Mouse (Mus musculus): ENCODE data around the gene Crybg2. TPM values are rescaled to one million over a fixed set of nuclear protein-coding genes. Genes with fewer than 3 reads are reported as not detected.

Gene Crybg2
- polyA plus RNA-seq, 1 experiment from 2014 or later, result 4.2 TPM

- Histone ChIP-seq H3K36me3 (ENCODE audit: control insufficient read depth, insufficient read depth, low read length) (peaks cover 5% of the 10 kb centered on the region; the same call in 1 of the 2 replicates), H3K4me1 (replicated peaks; ENCODE audit: control insufficient read depth, insufficient read depth, low read length) (peaks cover 16% of the 10 kb centered on the region), H3K27me3 (ENCODE audit: control insufficient read depth, insufficient read depth, low read depth, low read length) (no peaks in the 10 kb centered on the region), H3K9ac (ENCODE audit: low read length) (peak within 1 kb of the TSS; percentile 90), H3K9me3 (ENCODE audit: control insufficient read depth, low read length) (no peaks in the 10 kb centered on the region), H3K27ac (ENCODE audit: low read length) (peak within 1 kb of the TSS; percentile 96), H3K4me3 (ENCODE audit: low read length) (peak within 1 kb of the TSS; percentile 84), H3K4me2 (ENCODE audit: low read depth, low read length) (peak within 1 kb of the TSS; percentile 83)
- peak; percentile 97 for ATAC-seq (ENCODE audit: low read depth)
- WGBS, result under 1% methylated on average over 50 of the region's 50 CpGs
Observed at GRCm38 (mm10) chr4:134128221-134128982, 67.8 kb downstream of the Crybg2 start, which contains the start of gene Sh3bgrl3. Gene Sh3bgrl3, minus strand, starts transcription at chr4:134128789.

- H3K4me3 ChIP-seq (ENCODE audit: low read length), result peak overlapping the region; percentile 84
- under 1% methylated on average over 14 of the region's 14 CpGs for WGBS
- H3K4me2 ChIP-seq (ENCODE audit: low read depth, low read length), result peak overlapping the region; percentile 83
- no peaks in the 10 kb centered on the region for H3K27me3 ChIP-seq (ENCODE audit: control insufficient read depth, insufficient read depth, low read depth, low read length)
- H3K27ac ChIP-seq (ENCODE audit: low read length), result peak overlapping the region; percentile 96
- peak overlapping the region; percentile 90 for H3K9ac ChIP-seq (ENCODE audit: low read length)
- H3K4me1 ChIP-seq (replicated peaks; ENCODE audit: control insufficient read depth, insufficient read depth, low read length), result peaks cover 16% of the 10 kb centered on the region
- H3K9me3 ChIP-seq (ENCODE audit: control insufficient read depth, low read length), result no peaks in the 10 kb centered on the region
- H3K36me3 ChIP-seq (ENCODE audit: control insufficient read depth, insufficient read depth, low read length), result peaks cover 5% of the 10 kb centered on the region; the same call in 1 of the 2 replicates
- peak; percentile 79 for ATAC-seq (ENCODE audit: low read depth)
Observed at GRCm38 (mm10) chr4:134128983-134129362, 68.4 kb downstream of the Crybg2 start.

- Histone ChIP-seq H3K4me2 (ENCODE audit: low read depth, low read length) (peak overlapping the region; percentile 83), H3K9me3 (ENCODE audit: control insufficient read depth, low read length) (no peaks in the 10 kb centered on the region), H3K27me3 (ENCODE audit: control insufficient read depth, insufficient read depth, low read depth, low read length) (no peaks in the 10 kb centered on the region), H3K27ac (ENCODE audit: low read length) (peak overlapping the region; percentile 96), H3K9ac (ENCODE audit: low read length) (peak overlapping the region; percentile 90), H3K4me3 (ENCODE audit: low read length) (peak overlapping the region; percentile 84), H3K36me3 (ENCODE audit: control insufficient read depth, insufficient read depth, low read length) (peaks cover 5% of the 10 kb centered on the region; the same call in 1 of the 2 replicates), H3K4me1 (replicated peaks; ENCODE audit: control insufficient read depth, insufficient read depth, low read length) (peaks cover 16% of the 10 kb centered on the region)
- 26% methylated on average over 6 of the region's 6 CpGs for WGBS
- no peak for ATAC-seq (ENCODE audit: low read depth)
Observed at GRCm38 (mm10) chr4:134129482-134129881, 68.9 kb downstream of the Crybg2 start.

- H3K27me3 ChIP-seq (ENCODE audit: control insufficient read depth, insufficient read depth, low read depth, low read length), result no peaks in the 10 kb centered on the region
- H3K9ac ChIP-seq (ENCODE audit: low read length), result no peak overlapping the region
Observed at GRCm38 (mm10) chr4:134132117-134132516, 71.5 kb downstream of the Crybg2 start.

GRCm38 (mm10) chr4:134132519-134133095 lies 72.0 kb downstream of the Crybg2 start:
- WGBS, result 61% methylated on average over 8 of the region's 8 CpGs
- no peak overlapping the region for H3K9ac ChIP-seq (ENCODE audit: low read length)

More at GRCm38 (mm10) chr4:134132117-134132516, 71.5 kb downstream of the Crybg2 start:
- no peak for ATAC-seq (ENCODE audit: low read depth)
- H3K4me3 ChIP-seq (ENCODE audit: low read length), result no peak overlapping the region
- H3K9me3 ChIP-seq (ENCODE audit: control insufficient read depth, low read length), result no peaks in the 10 kb centered on the region
- no peak overlapping the region for H3K27ac ChIP-seq (ENCODE audit: low read length)
- H3K36me3 ChIP-seq (ENCODE audit: control insufficient read depth, insufficient read depth, low read length), result peaks cover 5% of the 10 kb centered on the region; the same call in 1 of the 2 replicates
- H3K4me1 ChIP-seq (replicated peaks; ENCODE audit: control insufficient read depth, insufficient read depth, low read length), result peaks cover 12% of the 10 kb centered on the region
- 49% methylated on average over 3 of the region's 3 CpGs for WGBS
- no peak overlapping the region for H3K4me2 ChIP-seq (ENCODE audit: low read depth, low read length)

GRCm38 (mm10) chr4:134136280-134136926 lies 75.8 kb downstream of the Crybg2 start:
- Histone ChIP-seq H3K4me3 (ENCODE audit: low read length) (no peak overlapping the region), H3K27me3 (ENCODE audit: control insufficient read depth, insufficient read depth, low read depth, low read length) (no peaks in the 10 kb centered on the region), H3K9ac (ENCODE audit: low read length) (no peak overlapping the region), H3K9me3 (ENCODE audit: control insufficient read depth, low read length) (no peaks in the 10 kb centered on the region), H3K4me2 (ENCODE audit: low read depth, low read length) (no peak overlapping the region), H3K36me3 (ENCODE audit: control insufficient read depth, insufficient read depth, low read length) (no peaks in the 10 kb centered on the region), H3K27ac (ENCODE audit: low read length) (no peak overlapping the region), H3K4me1 (replicated peaks; ENCODE audit: control insufficient read depth, insufficient read depth, low read length) (no peaks in the 10 kb centered on the region)
- 29% methylated on average over 3 of the region's 3 CpGs for WGBS
- ATAC-seq (ENCODE audit: low read depth), result no peak

More at GRCm38 (mm10) chr4:134132519-134133095, 72.0 kb downstream of the Crybg2 start:
- Histone ChIP-seq H3K27me3 (ENCODE audit: control insufficient read depth, insufficient read depth, low read depth, low read length) (no peaks in the 10 kb centered on the region), H3K9me3 (ENCODE audit: control insufficient read depth, low read length) (no peaks in the 10 kb centered on the region), H3K36me3 (ENCODE audit: control insufficient read depth, insufficient read depth, low read length) (peaks cover 5% of the 10 kb centered on the region; the same call in 1 of the 2 replicates), H3K4me2 (ENCODE audit: low read depth, low read length) (no peak overlapping the region), H3K4me1 (replicated peaks; ENCODE audit: control insufficient read depth, insufficient read depth, low read length) (peaks cover 10% of the 10 kb centered on the region), H3K27ac (ENCODE audit: low read length) (no peak overlapping the region), H3K4me3 (ENCODE audit: low read length) (no peak overlapping the region)
- ATAC-seq (ENCODE audit: low read depth), result no peak

GRCm38 (mm10) chr4:134138857-134139256 lies 78.2 kb downstream of the Crybg2 start:
- no peak for ATAC-seq (ENCODE audit: low read depth)
- no peak overlapping the region for H3K4me2 ChIP-seq (ENCODE audit: low read depth, low read length)

More at GRCm38 (mm10) chr4:134138857-134139256, 78.2 kb downstream of the Crybg2 start:
- Histone ChIP-seq H3K27me3 (ENCODE audit: control insufficient read depth, insufficient read depth, low read depth, low read length) (no peaks in the 10 kb centered on the region), H3K9ac (ENCODE audit: low read length) (no peak overlapping the region), H3K4me3 (ENCODE audit: low read length) (no peak overlapping the region), H3K4me1 (replicated peaks; ENCODE audit: control insufficient read depth, insufficient read depth, low read length) (no peaks in the 10 kb centered on the region), H3K36me3 (ENCODE audit: control insufficient read depth, insufficient read depth, low read length) (peaks cover under 1% of the 10 kb centered on the region; the same call in 1 of the 2 replicates), H3K9me3 (ENCODE audit: control insufficient read depth, low read length) (no peaks in the 10 kb centered on the region), H3K27ac (ENCODE audit: low read length) (no peak overlapping the region)
- WGBS, result 76% methylated on average over 2 of the region's 2 CpGs

All from lung, embryonic 16.5 days (tissue).